Mouse (Mus musculus) right cerebral cortex, postnatal 4 days (tissue): ENCODE measurements at regions not wholly inside any gene's neighbourhood (a gene's known extent, or its start where the extent isn't known, plus 50 kb on each side); places are given as distances from the start of the nearest gene placed in this dataset.
"Not testable (repeated sequence)": the region's sequence is repeated elsewhere in the genome, so short reads cannot be mapped to it uniquely, and the experiment has no call there.

ENCODE experiments used
- DNase-seq: peaks from one replicate; pipeline ENCODE4 v3.0.0-alpha.2; 2022

DNA sequence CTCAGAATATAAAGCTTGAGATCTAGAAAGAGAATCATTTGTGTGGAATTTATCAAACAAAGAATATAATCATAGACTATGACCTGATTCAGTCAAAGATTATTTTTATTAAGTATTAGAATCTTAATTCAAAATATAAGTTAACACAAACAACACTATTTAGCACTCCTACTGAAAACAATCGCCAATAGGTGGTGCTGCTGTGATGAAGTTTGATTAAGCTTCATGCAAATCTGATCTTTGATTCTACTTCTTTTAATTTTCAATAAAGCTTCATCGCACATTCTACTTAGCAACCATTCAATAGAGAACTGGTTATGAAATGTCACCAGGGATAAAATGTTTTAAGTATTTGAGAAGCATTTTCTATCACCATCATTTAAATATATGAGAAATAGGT, 1509.9 kb upstream of the Pcdh7 start:
- peak; percentile 33 for DNase-seq

DNA sequence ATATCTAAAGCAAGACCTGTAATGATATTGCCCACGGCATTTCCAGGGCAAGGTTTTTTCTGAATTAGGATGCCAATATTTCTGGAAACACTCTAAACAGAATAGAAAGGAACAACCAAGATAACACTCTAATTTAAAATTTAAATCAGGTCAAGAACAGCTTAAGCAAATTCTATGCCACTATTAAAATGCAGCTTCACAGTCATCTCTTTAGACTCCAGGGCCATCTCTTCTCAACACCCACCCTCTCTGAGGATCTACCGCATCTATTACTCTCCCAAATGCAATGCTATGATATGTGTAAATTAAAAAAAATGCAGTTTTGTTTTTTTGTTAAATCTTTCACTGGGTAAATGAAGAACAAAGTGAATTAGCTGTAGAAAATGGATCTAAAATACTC, 1501.9 kb upstream of the Pcdh7 start:
- DNase-seq: no peak

DNA sequence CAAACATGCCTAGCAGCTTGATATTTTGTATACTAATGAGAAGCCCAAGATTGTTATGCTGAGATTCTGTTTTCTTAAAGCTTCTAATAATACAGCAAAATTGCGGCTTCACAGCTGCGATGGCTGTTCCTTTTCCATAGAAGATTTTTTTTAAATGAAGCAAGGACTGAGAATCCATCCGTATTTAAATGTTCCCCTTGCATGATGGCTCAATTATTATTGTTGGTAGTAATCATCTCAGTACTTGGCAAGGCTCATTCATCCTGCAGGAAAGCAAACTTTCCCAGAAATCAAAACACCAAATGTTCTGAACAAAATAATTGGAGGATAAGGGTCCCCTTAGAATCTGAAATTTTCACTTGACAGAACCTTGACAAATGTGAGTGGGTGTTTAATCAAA, 1451.6 kb upstream of the Pcdh7 start:
- DNase-seq: no peak

DNA sequence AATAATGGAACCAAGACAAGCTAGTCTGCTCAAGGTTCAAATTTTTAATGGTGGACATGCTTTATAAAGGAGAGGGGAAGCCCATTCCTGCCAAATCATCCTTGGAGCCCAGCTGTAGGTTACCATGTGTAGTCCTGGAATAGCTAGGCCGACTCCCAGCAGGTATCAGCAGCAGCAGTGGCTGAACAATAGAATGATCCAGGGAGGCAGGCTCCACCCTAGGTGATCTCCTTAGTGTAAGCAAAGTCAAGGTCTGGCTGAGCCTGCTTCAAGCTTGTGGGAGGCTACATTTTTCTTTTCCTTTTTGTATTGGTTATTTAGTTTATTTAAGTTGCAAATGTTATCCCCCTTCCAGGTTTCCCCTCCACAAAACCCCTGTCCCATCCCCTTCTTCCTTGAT, 1426.1 kb upstream of the Pcdh7 start:
- DNase-seq: not testable (repeated sequence)
